Mouse (Mus musculus) liver, embryonic 14.5 days (tissue): ENCODE measurements around the gene Atn1. TPM values are rescaled to one million over a fixed set of nuclear protein-coding genes. Genes with fewer than 3 reads are reported as not detected.

Experiments
- ATAC-seq: fragments of 200-750 bp; cut with Nextera tagmentation; 2 replicates; pipeline ENCODE4 v1.8.0; 2017; ENCODE audit warnings: moderate number of reproducible peaks, mild to moderate bottlenecking, moderate library complexity; ENCODE audit not compliant: insufficient read depth
- DNase-seq, 3 experiments: peaks; one replicate each; pipeline ENCODE4 v3.0.0-alpha.2; 2012 to 2013; ENCODE audit warnings: low read depth in 3 of 3, low spot score in 3 of 3
- H3K27ac ChIP-seq: fragments of 300-500 bp; sonication (generic); 2 replicates; pipeline ENCODE4 v1.5.1; 2014; ENCODE audit warnings: moderate library complexity, mild to moderate bottlenecking, control low read depth, inconsistent platforms
- H3K27me3 ChIP-seq: fragments of 300-500 bp; sonication (generic); 2 replicates; pipeline ENCODE4 v1.6.1; 2014; ENCODE audit warnings: mild to moderate bottlenecking, low read length, moderate library complexity; ENCODE audit not compliant: control insufficient read depth, insufficient read depth
- H3K36me3 ChIP-seq: fragments of 300-500 bp; sonication (generic); replicated peaks from 2 replicates; pipeline ENCODE4 v1.6.1; 2014; ENCODE audit warnings: low read depth; ENCODE audit not compliant: control insufficient read depth, insufficient read depth
- H3K4me1 ChIP-seq, 2 experiments: fragments of 200-500 bp in 1 of 2; fragments of 300-500 bp in 1 of 2; sonication (generic) in 1 of 2; replicated peaks; 2 replicates each; pipeline ENCODE4 v1.6.1; 2012 to 2014; ENCODE audit warnings: antibody characterized with exemption in 1 of 2, inconsistent platforms in 1 of 2, low read length in 1 of 2; ENCODE audit not compliant: control insufficient read depth in 2 of 2, insufficient read depth in 2 of 2
- H3K4me2 ChIP-seq: fragments of 300-500 bp; sonication (generic); 2 replicates; pipeline ENCODE4 v1.6.1; 2014; ENCODE audit warnings: low read depth, mild to moderate bottlenecking, control low read depth, moderate library complexity
- H3K4me3 ChIP-seq, 2 experiments: fragments of 200-500 bp in 1 of 2; fragments of 300-500 bp in 1 of 2; sonication (generic) in 1 of 2; 2 replicates each; pipeline ENCODE4 v1.5.1; 2012 to 2014; ENCODE audit warnings: low read depth in 2 of 2, low read length in 2 of 2, mild to moderate bottlenecking in 2 of 2, control low read depth in 1 of 2, inconsistent platforms in 1 of 2, moderate library complexity in 1 of 2; ENCODE audit not compliant: insufficient read depth in 1 of 2
- H3K9ac ChIP-seq: fragments of 300-500 bp; sonication (generic); replicated peaks from 2 replicates; pipeline ENCODE4 v1.6.1; 2014; ENCODE audit warnings: mild to moderate bottlenecking, control low read depth, moderate library complexity
- H3K9me3 ChIP-seq: fragments of 300-500 bp; sonication (generic); 2 replicates; pipeline ENCODE4 v1.6.1; 2016; ENCODE audit warnings: low read length, mixed read lengths; ENCODE audit not compliant: control insufficient read depth
- CTCF ChIP-seq: IDR thresholded peaks from 2 replicates; pipeline ENCODE4 v1.5.1; 2016; ENCODE audit warnings: antibody characterized with exemption, low read depth, control low read depth
- EP300 ChIP-seq: IDR thresholded peaks from 2 replicates; pipeline ENCODE4 v1.6.1; 2016; ENCODE audit warnings: antibody characterized with exemption, low read depth
- WGBS: fragments of 180-500 bp; shearing (Covaris S2); extraction: QIAGEN DNeasy Blood & Tissue Kit; methylation state at CpG from one replicate; pipeline ENCODE4 v1.1.7; 2014; ENCODE audit not compliant: insufficient replicate concordance; 5-methylcytosine and 5-hydroxymethylcytosine counted together
- polyA plus RNA-seq, 2 experiments: library from polyadenylated mRNA; depleted of rRNA in 1 of 2; stranded (reverse) in 1 of 2; unstranded in 1 of 2; fragments of >200 nt; fragmentation: Nextera tagmentation in 1 of 2; extraction: Ambion mirVana in 1 of 2; gene quantifications; 2 replicates each; pipeline versions ENCODE4 v1.2.1 to v1.2.3; 2012 to 2014

Atn1 gene
- polyA plus RNA-seq, 2 experiments, result 0.58 to 2.8 TPM

- no peak overlapping the region for H3K4me3 ChIP-seq
- no peak overlapping the region for H3K4me2 ChIP-seq
- no peak for DNase-seq
- H3K27ac ChIP-seq, result no peak overlapping the region
- no peaks in the 10 kb centered on the region for H3K9me3 ChIP-seq
- H3K4me1 ChIP-seq, result peaks cover 0 to 1% of the 10 kb centered on the region in 2 experiments; a peak in 1 of 4 replicates
- ATAC-seq, result no peak
- no peaks in the 10 kb centered on the region for H3K27me3 ChIP-seq
- no peaks in the 10 kb centered on the region for H3K36me3 ChIP-seq
- no peak for TF ChIP-seq EP300
- TF ChIP-seq CTCF, result no peak
- 64% methylated on average over 4 of the region's 4 CpGs for WGBS
- H3K9ac ChIP-seq, result no peak overlapping the region
Observed at GRCm38 (mm10) chr6:124790121-124790520, 33.8 kb upstream of the Atn1 start.

GRCm38 (mm10) chr6:124789519-124789918, 33.2 kb upstream of the Atn1 start:
- H3K4me1 ChIP-seq, result peaks cover 0 to 1% of the 10 kb centered on the region in 2 experiments; a peak in 1 of 4 replicates
- no peak overlapping the region for H3K27ac ChIP-seq
- H3K27me3 ChIP-seq, result no peaks in the 10 kb centered on the region
- no peak overlapping the region for H3K4me2 ChIP-seq
- no peak overlapping the region for H3K4me3 ChIP-seq
- no peak for TF ChIP-seq EP300
- no peak for TF ChIP-seq CTCF
- H3K36me3 ChIP-seq, result no peaks in the 10 kb centered on the region
- no peaks in the 10 kb centered on the region for H3K9me3 ChIP-seq
- no peak overlapping the region for H3K9ac ChIP-seq
- 70% methylated on average over 4 of the region's 4 CpGs for WGBS
- DNase-seq (no peak), ATAC-seq (no peak)

GRCm38 (mm10) chr6:124787722-124788121, 31.4 kb upstream of the Atn1 start:
- H3K27me3 ChIP-seq, result no peaks in the 10 kb centered on the region
- H3K4me3 ChIP-seq, result no peak overlapping the region
- 66% methylated on average over 10 of the region's 10 CpGs for WGBS
- H3K36me3 ChIP-seq, result no peaks in the 10 kb centered on the region
- peaks cover 0 to 2% of the 10 kb centered on the region in 2 experiments; a peak in 2 of 4 replicates for H3K4me1 ChIP-seq
- no peak for ATAC-seq
- no peak for TF ChIP-seq CTCF
- TF ChIP-seq EP300, result no peak
- no peak overlapping the region for H3K4me2 ChIP-seq
- no peak overlapping the region for H3K9ac ChIP-seq
- no peak for DNase-seq
- no peaks in the 10 kb centered on the region for H3K9me3 ChIP-seq
- no peak overlapping the region for H3K27ac ChIP-seq

GRCm38 (mm10) chr6:124786756-124787420, 30.6 kb upstream of the Atn1 start:
- 42% methylated on average over 8 of the region's 8 CpGs for WGBS
- Histone ChIP-seq H3K27me3 (no peaks in the 10 kb centered on the region), H3K36me3 (no peaks in the 10 kb centered on the region), H3K27ac (no peak overlapping the region), H3K9ac (no peak overlapping the region), H3K4me1 (peaks cover 0 to 5% of the 10 kb centered on the region in 2 experiments; a peak in 2 of 4 replicates), H3K4me3 (no peak overlapping the region), H3K4me2 (no peak overlapping the region), H3K9me3 (no peaks in the 10 kb centered on the region)
- TF ChIP-seq CTCF, result no peak
- TF ChIP-seq EP300, result no peak
- ATAC-seq, result peak; percentile 51
- no peak for DNase-seq

GRCm38 (mm10) chr6:124782436-124782835, 26.1 kb upstream of the Atn1 start:
- no peak for TF ChIP-seq CTCF
- no peak for TF ChIP-seq EP300
- ATAC-seq, result no peak
- Histone ChIP-seq H3K9ac (no peak overlapping the region), H3K4me2 (peak overlapping the region; percentile 6; the same call in 1 of the 2 replicates), H3K27ac (no peak overlapping the region), H3K4me1 (peaks cover 0 to 9% of the 10 kb centered on the region in 2 experiments; a peak in 2 of 4 replicates), H3K4me3 (peak overlapping the region in 1 of 2 experiments; percentile 24; a peak in 1 of 4 replicates), H3K27me3 (peaks cover 17% of the 10 kb centered on the region), H3K36me3 (no peaks in the 10 kb centered on the region), H3K9me3 (no peaks in the 10 kb centered on the region)
- 17% methylated on average over 6 of the region's 6 CpGs for WGBS
- no peak for DNase-seq
